Mouse (Mus musculus) liver, embryonic 12.5 days (tissue): Measurements from ENCODE around the gene Rasgrp2. TPM values are rescaled to one million over a fixed set of nuclear protein-coding genes. Genes with fewer than 3 reads are reported as not detected.

ENCODE experiments used
- ATAC-seq: fragments of 200-750 bp; cut with Nextera tagmentation; 2 replicates; pipeline ENCODE4 v1.8.0; 2017; ENCODE audit warnings: moderate number of reproducible peaks, mild to moderate bottlenecking, moderate library complexity
- H3K27ac ChIP-seq: fragments of 300-500 bp; sonication (generic); 2 replicates; pipeline ENCODE4 v1.5.1; 2016; ENCODE audit warnings: mild to moderate bottlenecking
- H3K27me3 ChIP-seq: fragments of 300-500 bp; sonication (generic); replicated peaks from 2 replicates; pipeline ENCODE4 v1.6.1; 2016; ENCODE audit warnings: mild to moderate bottlenecking, moderate library complexity
- H3K36me3 ChIP-seq: fragments of 300-500 bp; sonication (generic); 2 replicates; pipeline ENCODE4 v1.6.1; 2016; ENCODE audit warnings: mild to moderate bottlenecking, moderate library complexity
- H3K4me1 ChIP-seq: fragments of 300-500 bp; sonication (generic); 2 replicates; pipeline ENCODE4 v1.6.1; 2016
- H3K4me2 ChIP-seq: fragments of 300-500 bp; sonication (generic); 2 replicates; pipeline ENCODE4 v1.6.1; 2016; ENCODE audit warnings: mild to moderate bottlenecking, moderate library complexity
- H3K4me3 ChIP-seq: fragments of 300-500 bp; sonication (generic); 2 replicates; pipeline ENCODE4 v1.5.1; 2016; ENCODE audit warnings: mild to moderate bottlenecking, moderate library complexity
- H3K9ac ChIP-seq: fragments of 300-500 bp; sonication (generic); 2 replicates; pipeline ENCODE4 v1.6.1; 2016; ENCODE audit warnings: mild to moderate bottlenecking, moderate library complexity
- H3K9me3 ChIP-seq: fragments of 300-500 bp; sonication (generic); replicated peaks from 2 replicates; pipeline ENCODE4 v1.6.1; 2016; ENCODE audit warnings: mild to moderate bottlenecking, moderate library complexity
- WGBS: fragments of 180-500 bp; shearing (Covaris S2); methylation state at CpG from one replicate; pipeline ENCODE4 v1.1.7; 2016; ENCODE audit not compliant: insufficient replicate concordance; 5-methylcytosine and 5-hydroxymethylcytosine counted together
- polyA plus RNA-seq: library from polyadenylated mRNA; unstranded; fragments of >200 nt; fragmentation: Nextera tagmentation; extraction: Ambion mirVana; gene quantifications from 2 replicates; pipeline ENCODE4 v1.2.1, GENCODE M21; 2016

Gene Rasgrp2
- polyA plus RNA-seq, 1 experiment from 2014 or later: 106 TPM

- peaks cover 65% of the 10 kb centered on the region for H3K27me3 ChIP-seq
These were observed 1.3 kb downstream of the Rasgrp2 start for GRCm38 (mm10) chr19:6400096-6401086.

GRCm38 (mm10) chr19:6401131-6401815 lies 2.1 kb downstream of the Rasgrp2 start:
- Histone ChIP-seq H3K4me3 (peak overlapping the region; percentile 64), H3K9me3 (no peaks in the 10 kb centered on the region), H3K36me3 (peaks cover 18% of the 10 kb centered on the region), H3K27me3 (peaks cover 65% of the 10 kb centered on the region), H3K4me2 (peak overlapping the region; percentile 94), H3K27ac (peak overlapping the region; percentile 73), H3K4me1 (peaks cover 67% of the 10 kb centered on the region), H3K9ac (peak overlapping the region; percentile 58)
- under 1% methylated on average over 32 of the region's 32 CpGs for WGBS
- ATAC-seq: peak; percentile 57

More at GRCm38 (mm10) chr19:6400096-6401086, 1.3 kb downstream of the Rasgrp2 start:
- ATAC-seq: no peak
- WGBS: 2% methylated on average over 29 of the region's 29 CpGs
- Histone ChIP-seq H3K4me1 (peaks cover 67% of the 10 kb centered on the region), H3K9me3 (no peaks in the 10 kb centered on the region), H3K4me2 (peak overlapping the region; percentile 94), H3K36me3 (peaks cover 18% of the 10 kb centered on the region), H3K4me3 (peak overlapping the region; percentile 64), H3K9ac (peak overlapping the region; percentile 65), H3K27ac (peak overlapping the region; percentile 73)

- Histone ChIP-seq H3K27me3 (peaks cover 65% of the 10 kb centered on the region), H3K36me3 (peaks cover 19% of the 10 kb centered on the region), H3K4me3 (peak overlapping the region; percentile 64), H3K4me2 (peak overlapping the region; percentile 94), H3K27ac (peak overlapping the region; percentile 73), H3K9ac (peak overlapping the region; percentile 58), H3K4me1 (peaks cover 67% of the 10 kb centered on the region), H3K9me3 (no peaks in the 10 kb centered on the region)
- 3% methylated on average over 9 of the region's 9 CpGs for WGBS
- ATAC-seq: peak; percentile 17
These were observed 2.8 kb downstream of the Rasgrp2 start for GRCm38 (mm10) chr19:6401951-6402350.

- H3K4me1 ChIP-seq: peaks cover 62% of the 10 kb centered on the region
- H3K9ac ChIP-seq: no peak overlapping the region
- H3K4me3 ChIP-seq: no peak overlapping the region
- peaks cover 48% of the 10 kb centered on the region for H3K27me3 ChIP-seq
- no peak overlapping the region; the same call in 1 of the 2 replicates for H3K4me2 ChIP-seq
- no peak for ATAC-seq
- no peaks in the 10 kb centered on the region for H3K9me3 ChIP-seq
- H3K36me3 ChIP-seq: peaks cover 34% of the 10 kb centered on the region
- WGBS: 68% methylated on average over 10 of the region's 10 CpGs
- no peak overlapping the region for H3K27ac ChIP-seq
These were observed 4.7 kb downstream of the Rasgrp2 start for GRCm38 (mm10) chr19:6403869-6404268.

GRCm38 (mm10) chr19:6405433-6405832 lies 6.3 kb downstream of the Rasgrp2 start:
- WGBS: 70% methylated on average over 10 of the region's 10 CpGs
- Histone ChIP-seq H3K9me3 (no peaks in the 10 kb centered on the region), H3K36me3 (peaks cover 40% of the 10 kb centered on the region), H3K4me3 (no peak overlapping the region), H3K27me3 (peaks cover 32% of the 10 kb centered on the region), H3K4me2 (no peak overlapping the region), H3K9ac (no peak overlapping the region), H3K27ac (no peak overlapping the region), H3K4me1 (peaks cover 46% of the 10 kb centered on the region)
- no peak for ATAC-seq

GRCm38 (mm10) chr19:6407109-6407508 lies 8.0 kb downstream of the Rasgrp2 start:
- Histone ChIP-seq H3K4me2 (no peak overlapping the region), H3K4me3 (no peak overlapping the region), H3K36me3 (peaks cover 40% of the 10 kb centered on the region), H3K9ac (no peak overlapping the region), H3K9me3 (no peaks in the 10 kb centered on the region), H3K27ac (no peak overlapping the region), H3K27me3 (peaks cover 16% of the 10 kb centered on the region), H3K4me1 (peaks cover 31% of the 10 kb centered on the region)
- WGBS: 72% methylated on average over 8 of the region's 8 CpGs
- ATAC-seq: no peak

GRCm38 (mm10) chr19:6407816-6408510 lies 8.8 kb downstream of the Rasgrp2 start:
- no peak for ATAC-seq
- H3K4me1 ChIP-seq: peaks cover 22% of the 10 kb centered on the region; the same call in 1 of the 2 replicates
- no peak overlapping the region for H3K4me3 ChIP-seq
- no peak overlapping the region for H3K27ac ChIP-seq
- no peak overlapping the region for H3K9ac ChIP-seq
- no peaks in the 10 kb centered on the region for H3K9me3 ChIP-seq
- 69% methylated on average over 16 of the region's 16 CpGs for whole genome bisulfite sequencing
- peaks cover 39% of the 10 kb centered on the region for H3K36me3 ChIP-seq
- H3K4me2 ChIP-seq: no peak overlapping the region
- H3K27me3 ChIP-seq: peaks cover 8% of the 10 kb centered on the region

GRCm38 (mm10) chr19:6408749-6409148 lies 9.6 kb downstream of the Rasgrp2 start:
- no peak for ATAC-seq
- H3K4me2 ChIP-seq: no peak overlapping the region
- no peak overlapping the region for H3K27ac ChIP-seq
- 56% methylated on average over 8 of the region's 8 CpGs for WGBS
- peaks cover 18% of the 10 kb centered on the region; the same call in 1 of the 2 replicates for H3K4me1 ChIP-seq
- H3K36me3 ChIP-seq: peaks cover 31% of the 10 kb centered on the region
- H3K4me3 ChIP-seq: no peak overlapping the region
- no peaks in the 10 kb centered on the region for H3K9me3 ChIP-seq
- no peak overlapping the region for H3K9ac ChIP-seq
- no peaks in the 10 kb centered on the region for H3K27me3 ChIP-seq

- no peak for ATAC-seq
These were observed 10.0 kb downstream of the Rasgrp2 start for GRCm38 (mm10) chr19:6409176-6409575.

GRCm38 (mm10) chr19:6409936-6410335 lies 10.8 kb downstream of the Rasgrp2 start:
- peaks cover 18% of the 10 kb centered on the region for H3K4me1 ChIP-seq
- H3K9me3 ChIP-seq: no peaks in the 10 kb centered on the region
- H3K36me3 ChIP-seq: peaks cover 23% of the 10 kb centered on the region
- H3K4me2 ChIP-seq: no peak overlapping the region
- H3K27ac ChIP-seq: no peak overlapping the region
- no peak overlapping the region for H3K4me3 ChIP-seq
- no peaks in the 10 kb centered on the region for H3K27me3 ChIP-seq
- H3K9ac ChIP-seq: no peak overlapping the region
- no peak for ATAC-seq
- WGBS: 66% methylated on average over 5 of the region's 5 CpGs

More at GRCm38 (mm10) chr19:6409176-6409575, 10.0 kb downstream of the Rasgrp2 start:
- WGBS: 62% methylated on average over 5 of the region's 5 CpGs
- Histone ChIP-seq H3K36me3 (peaks cover 30% of the 10 kb centered on the region), H3K4me3 (no peak overlapping the region), H3K4me1 (peaks cover 19% of the 10 kb centered on the region; the same call in 1 of the 2 replicates), H3K27ac (no peak overlapping the region), H3K4me2 (no peak overlapping the region), H3K9me3 (no peaks in the 10 kb centered on the region), H3K27me3 (no peaks in the 10 kb centered on the region), H3K9ac (no peak overlapping the region)

- Histone ChIP-seq H3K9ac (no peak overlapping the region), H3K4me1 (peaks cover 41% of the 10 kb centered on the region), H3K27me3 (peaks cover 24% of the 10 kb centered on the region), H3K36me3 (peaks cover 17% of the 10 kb centered on the region), H3K27ac (no peak overlapping the region), H3K9me3 (no peaks in the 10 kb centered on the region), H3K4me3 (no peak overlapping the region), H3K4me2 (no peak overlapping the region)
- no peak for ATAC-seq
- WGBS: 66% methylated on average over 14 of the region's 14 CpGs
These were observed 13.7 kb downstream of the Rasgrp2 start for GRCm38 (mm10) chr19:6412798-6413197.
